Mouse (Mus musculus): ENCODE data around the gene Rlf. TPM values are rescaled to one million over a fixed set of nuclear protein-coding genes. Genes with fewer than 3 reads are reported as not detected.

Gene Rlf
- polyA plus RNA-seq, 1 experiment from 2014 or later, result 34.4 TPM

DNA sequence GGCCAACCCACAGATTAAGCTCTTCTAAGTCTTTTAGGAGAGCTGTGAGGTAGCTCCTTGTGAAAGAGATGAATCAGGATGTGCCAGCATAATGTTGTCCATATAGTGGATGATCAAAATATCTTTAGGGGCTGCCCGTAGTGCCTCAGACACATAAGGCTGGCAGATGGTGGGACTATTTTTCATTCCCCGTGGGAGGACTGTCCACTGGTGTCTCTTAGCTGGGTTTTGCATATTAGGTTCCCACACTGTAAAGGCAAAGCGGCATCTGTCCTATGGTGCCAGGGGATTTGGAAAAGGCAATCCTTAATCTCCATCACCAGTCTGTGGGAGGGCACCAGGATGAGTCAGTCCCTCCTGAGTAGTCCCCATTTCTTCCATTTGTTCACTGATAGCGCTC is 111.6 kb downstream of the Rlf start:
- no peaks in the 10 kb centered on the region for H3K27me3 ChIP-seq (replicated peaks)
- H3K4me1 ChIP-seq, result no peaks in the 10 kb centered on the region
- no peaks in the 10 kb centered on the region for H3K36me3 ChIP-seq
- H3K9ac ChIP-seq, result no peak overlapping the region
- no peak overlapping the region for H3K4me3 ChIP-seq
- no peaks in the 10 kb centered on the region for H3K9me3 ChIP-seq
- 84% methylated on average over 4 of the region's 4 CpGs for WGBS
- ATAC-seq (ENCODE audit: low FRiP score, low read depth), result no peak
- H3K4me2 ChIP-seq (replicated peaks), result no peak overlapping the region
- no peak overlapping the region for H3K27ac ChIP-seq

DNA sequence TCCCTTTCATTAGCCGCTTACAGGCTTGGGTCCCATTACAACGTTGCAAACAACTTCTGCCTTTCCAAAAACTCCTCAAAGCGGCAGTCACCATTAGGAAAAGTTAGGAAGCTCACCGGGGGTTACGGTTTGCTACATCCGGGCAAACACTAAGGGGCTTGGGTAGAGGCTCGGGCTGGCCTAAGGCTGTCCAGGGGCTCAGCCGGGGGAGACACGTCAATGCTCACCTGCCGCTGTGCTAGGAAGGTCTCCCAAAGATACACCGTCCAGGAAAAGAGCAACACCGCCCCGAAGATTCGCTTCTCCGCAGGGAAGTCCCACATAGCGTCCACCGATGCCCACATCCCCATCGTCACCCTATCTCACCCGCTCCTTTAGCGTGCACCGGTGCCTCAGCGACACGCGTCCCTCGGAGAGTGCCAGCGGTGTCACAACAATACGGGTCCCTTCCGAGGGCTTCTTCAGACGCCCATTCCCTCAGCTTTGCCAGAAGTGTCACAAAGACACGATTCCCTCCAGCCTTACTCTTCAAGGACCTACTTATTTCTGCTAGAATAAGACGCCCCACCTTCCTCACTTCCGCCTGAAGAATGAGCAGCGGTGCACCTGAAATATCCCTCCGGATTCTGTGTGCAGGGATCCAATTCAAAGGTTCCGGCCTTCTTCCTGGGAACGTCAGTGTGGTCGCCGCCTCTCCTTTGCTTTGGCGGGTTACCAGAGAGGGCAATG is 117.1 kb downstream of the Rlf start, which contains the start of gene Zmpste24:
TSS of gene Zmpste24 (minus strand) at position 592 of the 729 bp plus-strand sequence.
- WGBS, result under 1% methylated on average over 39 of the region's 39 CpGs
- Histone ChIP-seq H3K9ac (peak within 1 kb of the TSS; percentile 69), H3K4me1 (peaks cover 5% of the 10 kb centered on the region; the same call in 1 of the 2 replicates), H3K27me3 (replicated peaks) (no peaks in the 10 kb centered on the region), H3K36me3 (peaks cover 25% of the 10 kb centered on the region), H3K9me3 (no peaks in the 10 kb centered on the region), H3K27ac (no peak within 1 kb of the TSS), H3K4me3 (peak within 1 kb of the TSS; percentile 72), H3K4me2 (replicated peaks) (peak within 1 kb of the TSS; percentile 80)
- peak; percentile 91 for ATAC-seq (ENCODE audit: low FRiP score, low read depth)

Other genes starting within 250 kb of the Rlf start
- 39.0 and 44.5 TPM in 2 replicates for gene Smap2, start 197.8 kb downstream of the Rlf start, polyA plus RNA-seq (2016; fragmentation: Nextera tagmentation; extraction: Ambion mirVana)
- gene Col9a2, start 175.7 kb downstream of the Rlf start, polyA plus RNA-seq (2016; fragmentation: Nextera tagmentation; extraction: Ambion mirVana), result 18.0 and 22.9 TPM in 2 replicates
- gene Zmpste24, start 116.8 kb downstream of the Rlf start, polyA plus RNA-seq (2016; fragmentation: Nextera tagmentation; extraction: Ambion mirVana), result 30.0 and 34.7 TPM in 2 replicates
- not detected in 2 replicates for gene Tmco2, start 105.9 kb downstream of the Rlf start, polyA plus RNA-seq (2016; fragmentation: Nextera tagmentation; extraction: Ambion mirVana)
- not detected in 2 replicates for gene Gm12888, start 109.8 kb upstream of the Rlf start, polyA plus RNA-seq (2016; fragmentation: Nextera tagmentation; extraction: Ambion mirVana)
- gene Gm12886, start 208.0 kb upstream of the Rlf start, polyA plus RNA-seq (2016; fragmentation: Nextera tagmentation; extraction: Ambion mirVana), result not detected in 2 replicates

All from neural tube, embryonic 12.5 days (tissue).